Mouse (Mus musculus): ENCODE measurements around the gene Taldo1. TPM values are rescaled to one million over a fixed set of nuclear protein-coding genes. Genes with fewer than 3 reads are reported as not detected.
"Not testable (repeated sequence)": the region's sequence is repeated elsewhere in the genome, so short reads cannot be mapped to it uniquely, and the experiment has no call there.

The Taldo1 gene
- polyA plus RNA-seq, 1 experiment from 2014 or later: 366 TPM

DNA sequence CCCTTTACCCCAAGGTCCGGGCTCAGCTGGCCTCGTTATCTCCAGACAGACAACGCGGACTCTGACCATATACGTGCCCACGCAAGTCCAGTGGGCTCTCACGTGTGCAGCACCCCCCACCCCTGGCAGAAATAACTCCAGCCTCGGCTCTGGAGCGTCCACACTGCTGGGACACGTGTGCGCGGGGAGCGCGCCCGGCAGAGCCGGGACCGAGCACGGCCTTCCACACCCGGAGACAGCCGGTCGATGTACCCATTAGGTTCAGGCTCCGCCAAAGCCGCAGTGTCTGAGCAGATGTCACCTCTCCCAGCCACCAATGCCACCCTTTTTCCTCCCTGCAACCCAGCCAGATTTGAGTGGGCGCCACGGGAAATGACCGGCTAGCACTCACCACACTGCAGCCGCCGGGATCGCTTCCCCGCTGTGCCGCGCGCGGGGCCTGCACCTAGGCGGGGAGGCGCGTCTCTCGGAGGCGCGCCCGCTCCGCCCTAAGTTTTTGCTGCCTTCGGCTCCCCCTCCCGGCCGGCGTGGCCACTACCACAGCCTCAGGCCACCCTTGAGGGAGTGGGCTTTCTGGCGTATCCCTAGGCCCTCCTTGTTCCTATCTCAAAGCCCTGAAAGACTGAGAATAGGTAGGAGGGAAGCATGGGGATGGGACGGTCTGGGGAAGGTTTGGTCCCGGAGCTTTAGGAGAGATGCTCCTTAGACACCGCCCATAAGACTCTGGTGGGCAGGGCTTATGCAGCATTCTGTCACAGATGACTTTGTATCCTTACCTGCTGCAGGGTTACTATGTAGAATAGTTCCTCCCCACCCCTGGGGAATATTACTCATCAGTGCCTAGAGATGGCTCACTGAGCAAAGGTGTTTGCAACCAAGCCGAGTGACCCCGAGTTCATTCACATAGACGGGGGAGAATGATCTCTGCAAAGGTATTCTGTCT is 45.5 kb downstream of the Taldo1 start, which contains the start of gene Slc25a22:
Slc25a22 (minus strand) TSS at position 715 of the 943 bp plus-strand sequence.
- Histone ChIP-seq H3K4me2 (replicated peaks) (peak within 1 kb of the TSS; percentile 89), H3K9me3 (no peaks in the 10 kb centered on the region), H3K4me3 (peak within 1 kb of the TSS; percentile 56), H3K9ac (peak within 1 kb of the TSS; percentile 76), H3K27me3 (replicated peaks) (no peaks in the 10 kb centered on the region), H3K27ac (0 out of 2 replicates have a peak within 1 kb of the TSS, but pooled peaks have one; percentile 6), H3K4me1 (peaks cover 54% of the 10 kb centered on the region), H3K36me3 (peaks cover 42% of the 10 kb centered on the region)
- peak; percentile 72 for ATAC-seq (ENCODE audit: low FRiP score, low read depth)
- WGBS: 6% methylated on average over 53 of the region's 53 CpGs

GRCm38 (mm10) chr7:141438201-141438968 is 46.4 kb downstream of the Taldo1 start:
- no peak for ATAC-seq (ENCODE audit: low FRiP score, low read depth)
- Histone ChIP-seq H3K4me2 (replicated peaks) (no peak overlapping the region), H3K9ac (0 out of 2 replicates have a peak overlapping the region, but pooled peaks have one; percentile 17), H3K36me3 (peaks cover 34% of the 10 kb centered on the region), H3K4me3 (no peak overlapping the region), H3K27ac (no peak overlapping the region), H3K4me1 (peaks cover 60% of the 10 kb centered on the region), H3K9me3 (no peaks in the 10 kb centered on the region), H3K27me3 (replicated peaks) (no peaks in the 10 kb centered on the region)
- 95% methylated on average over 12 of the region's 12 CpGs for WGBS

- Histone ChIP-seq H3K27ac (no peak overlapping the region), H3K36me3 (peaks cover 29% of the 10 kb centered on the region), H3K27me3 (replicated peaks) (no peaks in the 10 kb centered on the region), H3K4me1 (peaks cover 58% of the 10 kb centered on the region), H3K9me3 (no peaks in the 10 kb centered on the region), H3K9ac (0 out of 2 replicates have a peak overlapping the region, but pooled peaks have one; percentile 17), H3K4me2 (replicated peaks) (no peak overlapping the region), H3K4me3 (no peak overlapping the region)
- 96% methylated on average over 10 of the region's 10 CpGs for WGBS
- ATAC-seq (ENCODE audit: low FRiP score, low read depth): no peak
Observed at GRCm38 (mm10) chr7:141439140-141439679, 47.2 kb downstream of the Taldo1 start.

DNA sequence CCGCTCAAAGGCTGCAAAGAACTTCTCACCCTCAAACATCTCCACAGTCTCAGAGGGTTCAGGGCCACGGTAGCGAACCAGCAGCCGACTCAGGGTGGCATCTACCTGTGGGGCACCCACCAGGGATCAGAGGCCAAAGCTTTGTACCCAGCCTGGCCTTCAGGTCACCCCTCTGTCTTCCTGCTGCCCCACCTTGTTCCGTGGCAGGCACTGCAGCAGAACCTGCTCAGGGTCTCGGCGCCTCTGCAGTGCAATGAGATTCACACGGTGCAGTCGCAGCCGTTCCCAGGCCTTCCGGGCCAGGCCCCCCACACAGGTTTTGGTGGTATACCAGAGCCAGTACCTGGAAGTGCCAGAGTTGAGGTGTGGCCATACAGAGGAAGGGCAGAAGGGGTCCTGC is 47.8 kb downstream of the Taldo1 start:
- Histone ChIP-seq H3K9ac (no peak overlapping the region), H3K4me2 (replicated peaks) (no peak overlapping the region), H3K4me3 (no peak overlapping the region), H3K4me1 (peaks cover 52% of the 10 kb centered on the region), H3K27ac (no peak overlapping the region), H3K36me3 (peaks cover 29% of the 10 kb centered on the region), H3K27me3 (replicated peaks) (no peaks in the 10 kb centered on the region), H3K9me3 (no peaks in the 10 kb centered on the region)
- no peak for ATAC-seq (ENCODE audit: low FRiP score, low read depth)
- WGBS: 94% methylated on average over 11 of the region's 11 CpGs

GRCm38 (mm10) chr7:141440613-141441012 is 48.6 kb downstream of the Taldo1 start:
- H3K4me1 ChIP-seq: peaks cover 44% of the 10 kb centered on the region
- H3K9ac ChIP-seq: 0 out of 2 replicates have a peak overlapping the region, but pooled peaks have one; percentile 26
- no peak overlapping the region for H3K4me2 ChIP-seq (replicated peaks)
- H3K27ac ChIP-seq: no peak overlapping the region
- H3K27me3 ChIP-seq (replicated peaks): no peaks in the 10 kb centered on the region
- no peak for ATAC-seq (ENCODE audit: low FRiP score, low read depth)
- no peak overlapping the region for H3K4me3 ChIP-seq
- 31% methylated on average over 6 of the region's 6 CpGs for WGBS
- H3K9me3 ChIP-seq: no peaks in the 10 kb centered on the region
- H3K36me3 ChIP-seq: peaks cover 29% of the 10 kb centered on the region

DNA sequence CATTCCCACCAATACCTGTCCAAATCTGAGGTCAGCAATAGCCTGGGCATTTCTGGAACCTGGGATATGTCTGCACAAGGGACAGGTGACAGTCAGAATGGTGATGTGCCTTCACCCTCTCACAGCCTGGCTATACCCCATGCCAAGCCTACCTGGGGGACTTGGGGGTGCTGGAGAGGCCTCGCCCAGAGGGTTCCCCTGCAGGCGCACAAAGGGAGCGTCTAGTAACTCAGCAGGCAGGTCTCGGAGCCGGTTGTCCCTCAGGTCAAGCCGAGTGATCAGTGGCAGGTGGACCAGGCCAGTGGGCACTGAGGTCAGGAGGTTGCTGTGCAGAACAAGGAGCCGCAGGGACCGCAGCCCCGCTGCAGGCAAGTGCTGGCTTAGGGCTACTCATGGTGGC is 49.5 kb downstream of the Taldo1 start:
- Histone ChIP-seq H3K27me3 (replicated peaks) (no peaks in the 10 kb centered on the region), H3K27ac (no peak overlapping the region), H3K4me1 (peaks cover 36% of the 10 kb centered on the region), H3K9me3 (no peaks in the 10 kb centered on the region), H3K36me3 (peaks cover 29% of the 10 kb centered on the region), H3K4me2 (replicated peaks) (no peak overlapping the region; the same call in 1 of the 2 replicates), H3K9ac (no peak overlapping the region), H3K4me3 (no peak overlapping the region)
- ATAC-seq (ENCODE audit: low FRiP score, low read depth): no peak
- 90% methylated on average over 9 of the region's 9 CpGs for WGBS

- peak overlapping the region; percentile 51 for H3K9ac ChIP-seq
- peaks cover 29% of the 10 kb centered on the region for H3K4me1 ChIP-seq
- no peak overlapping the region for H3K27ac ChIP-seq
- no peaks in the 10 kb centered on the region for H3K27me3 ChIP-seq (replicated peaks)
- WGBS: 95% methylated on average over 13 of the region's 13 CpGs
- peak overlapping the region; percentile 78 for H3K4me2 ChIP-seq (replicated peaks)
- no peak overlapping the region for H3K4me3 ChIP-seq
- no peak for ATAC-seq (ENCODE audit: low FRiP score, low read depth)
- H3K36me3 ChIP-seq: peaks cover 29% of the 10 kb centered on the region
- H3K9me3 ChIP-seq: no peaks in the 10 kb centered on the region
Observed at GRCm38 (mm10) chr7:141442199-141442598, 50.2 kb downstream of the Taldo1 start.

GRCm38 (mm10) chr7:141443081-141443821 is 51.3 kb downstream of the Taldo1 start:
- Histone ChIP-seq H3K9me3 (no peaks in the 10 kb centered on the region), H3K27ac (no peak overlapping the region), H3K4me3 (peak overlapping the region; percentile 33), H3K36me3 (peaks cover 29% of the 10 kb centered on the region), H3K27me3 (replicated peaks) (no peaks in the 10 kb centered on the region), H3K4me2 (replicated peaks) (peak overlapping the region; percentile 78), H3K9ac (peak overlapping the region; percentile 51), H3K4me1 (peaks cover 26% of the 10 kb centered on the region)
- 24% methylated on average over 12 of the region's 12 CpGs for WGBS
- ATAC-seq (ENCODE audit: low FRiP score, low read depth): no peak

GRCm38 (mm10) chr7:141443828-141444237 is 51.8 kb downstream of the Taldo1 start, which contains the start of gene Pidd1:
Pidd1 (minus strand) TSS chr7:141444025.
- Histone ChIP-seq H3K4me3 (peak within 1 kb of the TSS; percentile 33), H3K27me3 (replicated peaks) (no peaks in the 10 kb centered on the region), H3K27ac (no peak within 1 kb of the TSS), H3K9me3 (no peaks in the 10 kb centered on the region), H3K4me2 (replicated peaks) (peak within 1 kb of the TSS; percentile 78), H3K36me3 (peaks cover 28% of the 10 kb centered on the region), H3K4me1 (peaks cover 32% of the 10 kb centered on the region), H3K9ac (peak within 1 kb of the TSS; percentile 51)
- no peak; the same call in 1 of the 2 replicates for ATAC-seq (ENCODE audit: low FRiP score, low read depth)
- WGBS: under 1% methylated on average over 25 of the region's 25 CpGs

GRCm38 (mm10) chr7:141446374-141446773 is 54.4 kb downstream of the Taldo1 start:
- H3K4me1 ChIP-seq: peaks cover 35% of the 10 kb centered on the region
- H3K9me3 ChIP-seq; H3K9ac ChIP-seq; H3K27me3 ChIP-seq (replicated peaks); ATAC-seq (ENCODE audit: low FRiP score, low read depth); H3K27ac ChIP-seq; H3K4me3 ChIP-seq: not testable (repeated sequence)
- WGBS: 83% methylated on average over 3 of the region's 3 CpGs
- peaks cover 29% of the 10 kb centered on the region for H3K36me3 ChIP-seq
- H3K4me2 ChIP-seq (replicated peaks): peak overlapping the region; percentile 78; the same call in 1 of the 2 replicates

All from neural tube, embryonic 12.5 days (tissue).